Mouse (Mus musculus) small intestine, adult 2 months (tissue): ENCODE data around the gene Gnat1. TPM values are rescaled to one million over a fixed set of nuclear protein-coding genes. Genes with fewer than 3 reads are reported as not detected.

Source experiments
- H3K27ac ChIP-seq: fragments of 200-500 bp; 2 replicates; pipeline ENCODE4 v1.5.1; 2012; ENCODE audit warnings: low read depth, low read length, control low read depth, inconsistent platforms; ENCODE audit not compliant: insufficient read depth
- H3K27me3 ChIP-seq: fragments of 200-500 bp; 2 replicates; pipeline ENCODE4 v1.6.1; 2012; ENCODE audit warnings: mild to moderate bottlenecking, moderate library complexity, low read length, inconsistent platforms; ENCODE audit not compliant: control insufficient read depth, insufficient read depth
- H3K36me3 ChIP-seq: fragments of 200-500 bp; 2 replicates; pipeline ENCODE4 v1.6.1; 2012; ENCODE audit warnings: mild to moderate bottlenecking, low read length, control low read depth, inconsistent platforms; ENCODE audit not compliant: control insufficient read depth, insufficient read depth
- H3K4me1 ChIP-seq: fragments of 200-500 bp; 2 replicates; pipeline ENCODE4 v1.6.1; 2012; ENCODE audit warnings: low read length, inconsistent platforms, mixed read lengths; ENCODE audit not compliant: control insufficient read depth, insufficient read depth, insufficient read length
- H3K4me3 ChIP-seq: fragments of 200-500 bp; 2 replicates; pipeline ENCODE4 v1.5.1; 2012; ENCODE audit warnings: low read depth, mild to moderate bottlenecking, control low read depth, inconsistent platforms, low read length, moderate library complexity
- CTCF ChIP-seq: fragments of 200-500 bp; IDR thresholded peaks from 2 replicates; pipeline ENCODE4 v1.5.1; 2012; ENCODE audit warnings: low read depth, mild to moderate bottlenecking, control low read depth, inconsistent platforms, low read length, moderate library complexity, mixed read lengths; ENCODE audit not compliant: insufficient replicate concordance, insufficient read length; ENCODE audit errors: extremely low read depth
- POLR2A ChIP-seq: fragments of 200-500 bp; IDR thresholded peaks from 2 replicates; pipeline ENCODE4 v1.6.1; 2012; ENCODE audit warnings: low read depth, mild to moderate bottlenecking, control low read depth, inconsistent platforms, low read length, moderate library complexity
- WGBS: fragments of 180-500 bp; shearing (Covaris S2); methylation state at CpG from one replicate; pipeline ENCODE4 v1.1.7; 2018; 5-methylcytosine and 5-hydroxymethylcytosine counted together
- polyA plus RNA-seq: library from polyadenylated mRNA; depleted of rRNA; stranded (reverse); fragments of >200 nt; gene quantifications from 2 replicates; pipeline ENCODE4 v1.2.3, GENCODE M21; 2012

The Gnat1 gene
- polyA plus RNA-seq, 1 experiment, result 0.13 TPM

DNA sequence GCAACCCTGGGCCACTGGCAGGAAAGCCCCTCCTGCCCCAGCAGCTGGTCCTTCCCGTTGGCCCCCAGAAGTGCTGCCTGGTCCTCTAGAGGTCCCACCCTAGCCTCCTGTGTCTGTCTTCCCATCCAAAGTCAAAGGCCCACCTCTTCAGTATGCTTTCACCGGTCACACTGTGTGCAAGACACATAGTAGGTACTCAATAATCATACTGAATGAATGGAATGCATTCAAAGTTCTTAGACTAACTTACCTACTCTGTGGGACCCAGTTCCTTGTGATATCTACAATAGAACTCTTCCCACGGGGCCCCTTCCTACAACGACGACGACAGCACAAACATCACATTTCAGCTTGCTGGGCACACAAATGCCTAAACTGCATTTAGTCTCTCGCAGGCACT, 14.2 kb downstream of the Gnat1 start:
- Histone ChIP-seq H3K36me3 (no peaks in the 10 kb centered on the region), H3K4me3 (no peak overlapping the region), H3K27me3 (peaks cover 29% of the 10 kb centered on the region), H3K4me1 (peaks cover 5% of the 10 kb centered on the region), H3K27ac (no peak overlapping the region)
- TF ChIP-seq CTCF (no peak), POLR2A (no peak)
- WGBS, result 70% methylated on average over 7 of the region's 7 CpGs

DNA sequence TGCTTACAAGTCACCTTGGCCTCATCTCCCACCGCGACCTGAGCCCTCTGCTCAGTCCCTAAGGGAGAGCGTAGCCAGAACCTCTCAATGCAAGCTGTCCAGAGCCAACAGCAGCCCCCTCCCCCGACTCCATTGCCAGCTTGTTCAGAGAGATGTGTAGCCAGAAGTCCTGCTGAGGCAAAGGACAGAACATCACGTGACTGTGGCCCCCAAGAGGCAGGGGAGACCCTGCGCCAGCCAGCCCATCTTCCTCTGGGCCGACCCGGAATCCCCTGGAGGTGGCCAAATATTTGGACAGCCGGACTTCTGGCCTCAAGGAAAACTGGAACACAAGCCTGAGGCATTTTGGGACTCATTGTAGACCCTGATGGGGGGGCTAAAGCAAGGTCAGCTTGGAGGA, 16.0 kb downstream of the Gnat1 start:
- WGBS, result 73% methylated on average over 9 of the region's 9 CpGs
- peaks cover 5% of the 10 kb centered on the region for H3K4me1 ChIP-seq
- H3K4me3 ChIP-seq, result no peak overlapping the region
- peaks cover 29% of the 10 kb centered on the region for H3K27me3 ChIP-seq
- no peak overlapping the region for H3K27ac ChIP-seq
- H3K36me3 ChIP-seq, result no peaks in the 10 kb centered on the region
- no peak for TF ChIP-seq POLR2A
- TF ChIP-seq CTCF, result no peak

DNA sequence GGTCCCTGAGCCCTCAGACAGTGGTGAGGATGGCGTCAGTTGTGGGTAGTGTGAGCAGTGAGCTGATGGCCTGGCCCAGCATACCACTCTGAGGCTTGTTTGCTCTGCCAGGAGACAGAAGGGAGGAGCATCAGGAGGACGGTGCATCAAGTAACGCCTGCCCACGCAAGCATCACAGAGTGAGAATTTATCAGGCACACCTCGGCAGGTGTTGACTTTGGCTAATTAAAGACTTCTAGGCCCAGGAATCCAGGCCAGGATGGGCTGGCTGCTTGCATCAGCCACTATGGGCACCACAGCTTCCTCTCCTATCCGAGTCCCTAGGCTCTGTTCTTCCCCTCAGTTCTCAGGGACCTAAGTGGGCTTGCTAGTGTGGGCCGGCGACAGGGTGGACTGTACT, 17.2 kb downstream of the Gnat1 start:
- Histone ChIP-seq H3K4me3 (no peak overlapping the region), H3K36me3 (no peaks in the 10 kb centered on the region), H3K4me1 (peaks cover 5% of the 10 kb centered on the region), H3K27ac (no peak overlapping the region), H3K27me3 (peaks cover 23% of the 10 kb centered on the region)
- WGBS, result 76% methylated on average over 8 of the region's 8 CpGs
- no peak for TF ChIP-seq CTCF
- TF ChIP-seq POLR2A, result no peak

DNA sequence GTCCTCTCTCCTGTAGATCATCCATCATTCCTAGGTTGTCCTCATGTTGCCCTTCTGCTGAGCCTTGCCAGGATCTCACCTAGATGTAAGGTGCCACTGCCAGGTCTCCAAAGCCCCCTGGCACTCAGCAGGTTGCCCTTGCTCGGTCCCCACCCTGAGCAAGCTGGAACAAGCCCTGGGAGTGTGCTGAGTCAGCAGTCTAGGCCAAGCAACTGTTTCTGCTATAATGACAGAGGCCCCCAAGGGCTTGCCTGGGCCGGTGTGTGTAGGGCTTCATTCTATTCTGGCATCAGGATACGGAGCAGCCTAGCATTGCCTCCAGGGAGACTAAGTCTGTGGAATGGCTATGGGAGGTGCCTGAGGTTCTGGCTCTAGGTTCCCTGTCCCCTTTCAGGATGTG, 18.7 kb downstream of the Gnat1 start:
- Histone ChIP-seq H3K27ac (no peak overlapping the region), H3K36me3 (no peaks in the 10 kb centered on the region), H3K4me3 (no peak overlapping the region), H3K27me3 (peaks cover 8% of the 10 kb centered on the region; the same call in 1 of the 2 replicates), H3K4me1 (peaks cover 2% of the 10 kb centered on the region; the same call in 1 of the 2 replicates)
- 85% methylated on average over 3 of the region's 3 CpGs for WGBS
- no peak for TF ChIP-seq POLR2A
- no peak for TF ChIP-seq CTCF

DNA sequence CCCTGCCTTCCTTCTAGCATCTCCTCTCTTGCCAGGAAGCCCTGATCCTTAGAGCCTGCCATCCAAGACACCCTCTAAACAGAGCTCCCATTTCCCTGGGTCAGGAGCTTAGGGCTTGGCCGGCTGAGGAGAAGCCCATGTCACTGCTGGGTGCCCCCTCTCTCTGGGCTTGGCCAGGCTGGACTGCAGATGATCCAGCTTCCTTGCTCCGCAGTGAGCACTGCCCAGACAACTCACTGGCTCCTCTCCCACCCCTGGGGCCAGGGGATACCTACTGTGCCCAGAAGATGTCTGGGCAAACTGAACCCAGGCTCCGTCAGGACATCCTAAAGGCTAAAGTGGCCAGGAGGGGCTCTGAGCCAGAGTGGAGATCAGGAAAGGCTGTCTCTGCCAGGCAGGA, 19.6 kb downstream of the Gnat1 start:
- Histone ChIP-seq H3K36me3 (no peaks in the 10 kb centered on the region), H3K4me3 (no peak overlapping the region), H3K4me1 (peaks cover 7% of the 10 kb centered on the region), H3K27me3 (0 out of 2 replicates have a peak, but pooled peaks cover 3% of the 10 kb centered on the region), H3K27ac (no peak overlapping the region)
- 81% methylated on average over 3 of the region's 3 CpGs for WGBS
- no peak for TF ChIP-seq CTCF
- TF ChIP-seq POLR2A, result no peak

DNA sequence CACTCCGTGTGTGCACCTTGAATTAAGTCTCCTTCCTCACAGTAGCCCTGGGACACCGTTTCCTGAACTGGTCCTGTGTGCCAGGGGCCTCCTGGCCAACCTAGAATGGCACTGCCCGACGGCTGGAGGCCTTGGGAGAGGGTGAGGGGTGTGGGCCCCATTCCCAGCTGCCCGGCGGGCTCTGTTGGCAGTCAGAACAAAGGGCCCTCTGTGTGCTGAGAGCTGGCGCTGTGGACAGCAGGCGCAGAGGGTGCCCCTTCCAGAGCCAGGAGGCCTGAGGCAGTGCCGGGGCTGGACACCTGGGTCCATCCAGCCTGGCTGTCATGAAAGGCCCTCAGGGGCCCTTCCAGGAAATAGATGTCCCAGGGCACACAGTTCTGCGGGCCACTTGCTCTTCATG, 20.0 kb downstream of the Gnat1 start:
- Histone ChIP-seq H3K36me3 (no peaks in the 10 kb centered on the region), H3K27ac (no peak overlapping the region), H3K4me1 (peaks cover 9% of the 10 kb centered on the region), H3K27me3 (no peaks in the 10 kb centered on the region), H3K4me3 (no peak overlapping the region)
- TF ChIP-seq POLR2A (no peak), CTCF (no peak)
- WGBS, result 30% methylated on average over 10 of the region's 10 CpGs

DNA sequence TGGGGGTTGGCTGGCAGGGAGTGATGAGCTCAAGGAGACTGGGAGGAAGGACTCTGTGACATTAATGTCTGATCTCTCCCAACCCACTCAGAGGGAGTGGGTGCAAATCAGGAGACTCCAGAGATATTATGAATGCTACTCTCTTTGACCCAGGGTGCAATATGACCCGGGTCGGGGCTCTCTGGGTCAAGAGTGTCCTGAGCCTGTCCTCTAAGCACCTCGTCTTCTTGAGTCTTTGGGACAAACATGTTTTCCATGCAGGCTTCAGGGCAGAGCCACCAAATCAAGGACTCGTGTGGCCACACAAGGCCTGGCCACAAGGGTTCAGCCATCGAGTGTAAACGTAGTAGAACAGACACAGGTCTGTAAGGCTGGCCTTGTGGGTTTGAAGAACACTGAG, 21.4 kb downstream of the Gnat1 start:
- TF ChIP-seq POLR2A (no peak), CTCF (no peak)
- Histone ChIP-seq H3K27ac (no peak overlapping the region), H3K36me3 (no peaks in the 10 kb centered on the region), H3K27me3 (no peaks in the 10 kb centered on the region), H3K4me3 (no peak overlapping the region), H3K4me1 (peaks cover 15% of the 10 kb centered on the region)
- 91% methylated on average over 6 of the region's 6 CpGs for WGBS

DNA sequence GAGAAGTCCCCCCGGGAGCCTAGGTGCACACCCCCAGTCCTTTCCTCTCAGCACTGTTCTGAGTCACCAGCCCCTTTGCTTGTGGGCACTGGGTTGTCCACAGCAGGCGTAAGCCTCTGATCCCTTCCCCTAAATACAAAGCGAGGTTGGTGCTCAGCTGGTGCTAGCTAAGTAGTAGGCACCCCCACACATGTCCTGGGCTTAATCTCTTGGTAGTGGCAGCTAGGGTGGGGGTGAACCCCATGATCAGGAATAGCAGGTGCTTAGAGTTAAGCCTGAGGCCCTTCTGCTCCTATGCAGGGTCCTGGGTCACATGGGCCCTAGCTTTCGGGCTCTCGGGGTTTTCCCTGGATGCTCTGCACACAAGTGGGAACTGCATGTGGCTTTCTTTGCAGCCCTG, 22.4 kb downstream of the Gnat1 start:
- WGBS, result 94% methylated on average over 5 of the region's 5 CpGs

More for the DNA sequence above, 22.4 kb downstream of the Gnat1 start:
- H3K4me3 ChIP-seq, result no peak overlapping the region
- H3K4me1 ChIP-seq, result peaks cover 15% of the 10 kb centered on the region
- TF ChIP-seq POLR2A (no peak), CTCF (no peak)
- H3K36me3 ChIP-seq, result no peaks in the 10 kb centered on the region
- H3K27ac ChIP-seq, result no peak overlapping the region
- H3K27me3 ChIP-seq, result no peaks in the 10 kb centered on the region
